Mouse (Mus musculus) retina, embryonic 14.5 days (tissue): Measurements from ENCODE around the gene Rinl.

ENCODE experiments used
- DNase-seq: peaks from one replicate; pipeline ENCODE4 v3.0.0-alpha.2; 2015; ENCODE audit warnings: low spot score

Rinl gene

DNA sequence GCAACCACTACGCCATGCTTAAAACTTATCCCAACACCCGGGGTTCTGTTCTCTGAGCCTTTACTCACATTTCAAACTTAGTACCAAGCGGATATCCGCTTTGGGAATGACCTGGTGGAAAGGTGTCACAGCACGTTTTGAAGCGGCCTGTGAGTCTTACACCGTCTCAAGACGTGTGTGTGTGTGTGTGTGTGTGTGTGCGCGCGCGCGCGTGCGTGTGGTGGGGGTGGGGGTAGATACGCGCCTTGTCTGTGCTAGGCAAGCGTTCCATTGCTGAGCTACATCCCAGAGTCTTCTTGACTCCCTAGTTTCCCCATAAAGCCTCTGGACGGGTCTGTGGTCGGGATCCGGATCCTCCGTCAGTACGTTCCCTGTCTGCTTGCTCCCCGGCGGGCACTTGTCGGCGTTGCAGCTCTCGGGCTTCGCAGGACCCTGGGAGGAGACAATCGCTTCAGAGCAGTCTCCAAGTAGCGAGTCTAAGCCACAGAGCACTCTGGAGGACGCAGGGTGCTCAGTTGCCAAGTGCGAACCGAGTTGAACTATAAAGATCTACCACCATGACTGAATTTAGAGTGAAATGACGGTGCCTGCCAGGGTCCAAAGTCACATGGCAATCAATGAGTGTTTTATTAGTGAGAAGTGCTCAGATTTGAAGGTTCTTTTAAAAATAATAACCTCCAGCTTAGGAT is 20.8 kb downstream of the Rinl start:
- peak; percentile 63 for DNase-seq

DNA sequence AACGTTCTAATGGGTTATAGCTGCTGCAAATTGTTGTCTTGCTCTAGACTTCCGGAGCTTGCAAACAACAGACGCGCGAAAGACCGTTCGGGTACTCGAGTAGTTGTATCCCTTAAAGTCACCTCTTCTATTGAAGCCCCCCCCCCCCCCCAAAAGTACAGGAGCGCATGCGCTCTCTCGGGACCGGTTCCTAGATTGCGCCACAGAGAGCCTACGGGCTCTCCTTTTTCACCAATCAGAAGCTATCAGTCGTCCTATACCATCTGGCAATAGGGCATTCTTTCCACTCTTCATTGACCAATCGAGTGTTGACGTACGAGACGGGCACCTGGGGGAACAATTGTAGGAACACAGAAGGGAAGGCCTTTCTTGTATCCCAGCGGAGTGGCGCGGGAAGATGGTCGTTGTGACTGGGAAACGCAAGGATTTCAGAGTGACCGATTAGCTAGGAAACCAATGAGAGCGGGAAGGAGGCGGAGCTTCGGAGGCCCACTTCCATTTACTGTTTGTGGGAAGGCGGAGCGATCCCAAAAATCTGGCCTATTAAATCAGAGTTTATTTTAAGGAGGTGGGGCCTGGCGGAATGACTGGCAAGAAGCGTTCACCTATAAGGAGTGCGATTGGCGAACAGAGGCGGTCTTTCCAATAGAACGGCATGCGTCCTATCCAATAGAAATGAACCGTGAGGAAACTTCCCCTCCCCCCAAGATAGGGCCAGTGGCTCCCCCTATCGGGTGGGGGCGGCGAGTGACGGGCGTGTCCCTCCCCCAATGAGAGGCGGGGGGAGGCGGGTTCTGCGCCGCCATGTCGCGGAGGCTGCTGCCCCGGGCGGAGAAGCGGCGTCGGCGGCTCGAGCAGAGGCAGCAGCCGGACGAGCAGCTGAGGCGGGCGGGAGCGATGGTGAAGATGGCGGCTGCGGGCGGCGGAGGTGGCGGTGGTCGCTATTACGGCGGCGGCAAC is 21.6 kb downstream of the Rinl start:
- DNase-seq = peak; percentile 100

DNA sequence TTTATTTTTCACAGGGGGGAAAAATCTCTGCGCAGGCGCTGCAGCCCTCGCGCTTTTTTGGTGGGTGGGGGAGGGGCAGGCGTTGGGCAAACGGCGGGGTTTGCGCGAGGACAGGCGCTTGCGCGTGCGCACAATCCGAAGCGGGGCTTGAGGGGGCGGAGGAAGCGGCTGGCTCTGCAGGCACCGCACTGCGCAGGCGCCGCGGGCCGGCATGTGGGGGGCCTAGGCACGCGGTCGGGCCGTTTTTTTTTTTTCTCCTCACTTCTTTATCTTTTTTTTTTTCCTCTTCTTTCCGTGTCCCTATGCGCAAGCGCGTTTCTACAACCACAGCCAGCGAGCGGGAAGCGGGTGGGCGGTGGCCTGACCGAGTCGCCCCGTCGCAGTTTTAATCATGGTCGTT is 22.5 kb downstream of the Rinl start:
- peak; percentile 95 for DNase-seq

DNA sequence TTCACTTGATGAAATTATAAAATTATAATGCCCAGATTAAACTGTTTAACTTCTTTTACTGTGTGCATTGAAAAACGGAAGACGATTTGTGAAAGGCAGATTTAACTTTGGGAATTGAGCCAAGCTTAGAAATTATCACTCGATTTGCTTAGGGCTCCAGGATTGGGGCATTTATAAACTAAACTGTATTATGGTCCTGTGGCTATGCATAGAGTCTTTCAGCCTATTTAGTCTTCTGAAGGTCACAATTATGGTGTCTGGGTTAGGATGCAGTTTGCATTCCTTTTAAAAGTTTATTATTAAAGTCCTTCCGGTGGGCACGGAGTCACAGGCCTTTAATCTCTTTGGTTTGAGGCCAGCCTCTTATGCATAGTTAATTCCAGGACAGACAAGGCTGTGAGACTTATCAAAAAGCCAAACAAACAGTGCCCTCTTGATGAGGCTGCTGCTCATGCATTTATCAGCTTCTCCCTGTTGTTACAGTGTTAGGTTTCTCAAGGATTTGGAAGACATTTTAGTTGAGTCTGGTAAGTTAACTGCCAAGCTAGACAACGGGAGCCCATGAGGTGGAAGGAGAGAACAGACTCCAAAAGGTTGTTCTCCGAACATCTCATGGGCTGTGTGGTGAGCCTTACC is 23.0 kb downstream of the Rinl start:
- DNase-seq = no peak

DNA sequence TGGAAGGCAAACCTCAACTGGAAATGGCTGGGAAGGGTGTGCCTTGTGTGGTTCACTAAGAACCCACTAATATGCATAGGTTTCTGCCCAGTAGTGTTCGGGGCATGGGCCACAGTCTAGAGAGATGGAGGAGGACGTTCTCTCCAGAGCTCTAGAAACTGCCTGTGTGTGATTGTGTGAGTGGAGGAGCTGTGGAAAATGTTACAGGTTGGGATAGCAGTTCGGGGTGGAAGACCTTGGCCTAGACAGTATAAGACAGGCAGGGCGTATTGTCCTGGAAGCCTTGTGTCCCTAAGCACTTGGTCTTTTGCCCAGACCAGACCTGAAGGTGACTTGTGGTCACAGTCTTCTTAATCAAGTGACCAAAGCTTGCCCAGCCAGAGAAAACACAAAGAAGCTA is 23.7 kb downstream of the Rinl start:
- no peak for DNase-seq

DNA sequence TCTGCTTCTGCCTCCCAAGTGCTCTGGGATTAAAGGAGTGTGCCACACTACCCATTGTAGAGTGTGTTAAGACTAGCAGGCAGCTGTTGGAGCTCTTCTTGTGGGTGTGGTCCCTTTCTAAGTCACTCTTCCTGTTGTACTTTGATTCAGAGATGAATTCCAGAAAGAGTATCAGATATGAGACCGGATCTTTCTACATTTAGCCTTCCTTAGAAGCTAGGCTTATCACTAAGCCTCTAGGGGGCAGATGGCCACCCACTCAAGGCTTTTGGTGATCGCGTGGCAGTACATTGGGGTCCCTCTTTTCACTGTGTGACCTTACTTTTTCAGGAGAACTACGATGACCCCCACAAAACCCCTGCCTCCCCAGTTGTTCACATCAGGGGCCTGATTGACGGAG is 24.2 kb downstream of the Rinl start:
- no peak for DNase-seq

DNA sequence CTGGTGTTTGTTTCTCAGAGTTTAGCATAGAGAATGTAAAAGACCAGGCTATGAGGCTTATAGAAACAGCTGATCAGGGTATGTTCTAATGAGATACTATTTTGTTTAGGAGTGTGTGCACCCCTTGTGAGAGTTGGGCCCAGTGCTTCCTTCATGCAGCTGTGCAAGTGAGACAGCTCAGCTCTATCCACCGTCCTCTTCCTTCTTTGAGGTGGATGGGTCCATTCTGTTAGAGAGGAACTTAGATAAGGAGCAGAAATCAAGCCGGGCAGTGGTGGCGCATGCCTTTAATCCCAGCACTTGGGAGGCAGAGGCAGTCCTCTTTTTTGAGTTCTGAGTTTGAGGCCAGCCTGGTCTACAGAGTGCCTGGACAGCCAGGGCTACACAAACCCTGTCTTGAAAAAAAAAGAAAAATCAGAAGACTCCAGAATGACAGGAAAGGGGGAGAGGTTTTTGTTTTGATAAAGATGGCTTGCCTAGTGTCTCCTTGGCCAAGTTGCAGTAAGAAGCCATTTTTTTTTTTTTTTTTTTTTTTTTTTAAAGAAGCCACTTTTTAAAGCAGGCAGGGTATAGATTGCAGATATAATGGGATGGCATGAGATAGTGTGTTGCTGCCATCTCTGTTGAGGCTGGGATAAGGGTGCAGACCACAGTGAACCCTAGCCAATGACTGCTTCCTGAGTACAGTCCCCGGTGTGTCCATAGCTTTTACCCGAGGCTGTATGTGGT is 25.7 kb downstream of the Rinl start:
- no peak for DNase-seq

DNA sequence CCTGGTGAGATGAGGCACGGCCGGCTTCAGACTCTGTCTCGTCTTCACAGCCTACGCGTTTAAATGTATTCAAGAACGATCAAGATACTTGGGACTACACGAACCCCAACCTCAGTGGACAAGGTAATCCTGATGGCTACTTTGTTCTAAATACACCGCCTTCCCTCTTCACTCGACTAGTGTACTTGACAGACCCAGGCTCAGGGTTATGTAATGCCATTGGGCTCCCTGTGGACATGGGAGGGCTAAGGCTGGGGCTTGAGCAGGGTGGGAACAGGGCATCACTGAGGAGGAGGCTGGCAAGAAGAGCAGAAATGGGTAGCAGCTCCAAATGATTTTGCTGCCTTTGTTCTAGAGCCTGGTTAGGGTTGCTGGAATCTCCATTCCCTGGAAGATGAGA is 26.5 kb downstream of the Rinl start:
- DNase-seq = no peak

DNA sequence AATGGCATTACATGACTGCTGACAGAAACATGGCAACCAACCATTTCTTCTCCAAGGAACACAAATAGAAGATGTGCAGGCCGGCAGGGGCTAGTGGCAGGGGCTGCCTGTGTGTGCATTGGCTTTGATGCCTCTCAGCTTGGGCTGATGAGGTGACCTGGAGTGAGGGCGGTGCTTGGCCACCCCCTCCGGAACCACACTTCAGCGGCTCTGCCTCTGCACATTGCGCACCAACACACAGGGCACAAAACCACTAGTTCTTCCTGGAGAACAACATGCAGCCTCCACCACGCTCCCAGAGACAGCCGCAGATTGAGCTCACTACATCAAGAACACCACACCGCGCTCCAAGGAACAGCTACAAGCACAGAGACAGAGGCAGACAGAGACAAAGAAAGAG is 27.4 kb downstream of the Rinl start:
- DNase-seq = no peak

DNA sequence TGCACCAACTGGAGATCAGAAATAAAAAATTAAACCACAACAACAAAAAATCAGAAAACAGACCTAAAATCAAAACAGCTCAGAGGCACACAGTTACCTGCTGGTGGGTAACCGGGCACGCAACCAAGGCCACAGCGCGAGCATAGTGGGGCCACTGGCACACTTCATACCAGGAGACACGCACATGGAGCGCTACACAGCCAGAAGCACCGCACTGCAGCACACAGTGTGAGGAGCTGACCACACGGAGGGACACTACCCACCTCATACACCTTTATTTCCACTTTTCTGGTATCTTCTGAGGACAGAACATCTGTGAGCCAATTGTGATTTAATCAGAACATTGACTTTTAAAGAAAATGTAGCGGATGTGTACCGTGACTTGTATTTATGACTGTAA is 28.2 kb downstream of the Rinl start:
- no peak for DNase-seq

DNA sequence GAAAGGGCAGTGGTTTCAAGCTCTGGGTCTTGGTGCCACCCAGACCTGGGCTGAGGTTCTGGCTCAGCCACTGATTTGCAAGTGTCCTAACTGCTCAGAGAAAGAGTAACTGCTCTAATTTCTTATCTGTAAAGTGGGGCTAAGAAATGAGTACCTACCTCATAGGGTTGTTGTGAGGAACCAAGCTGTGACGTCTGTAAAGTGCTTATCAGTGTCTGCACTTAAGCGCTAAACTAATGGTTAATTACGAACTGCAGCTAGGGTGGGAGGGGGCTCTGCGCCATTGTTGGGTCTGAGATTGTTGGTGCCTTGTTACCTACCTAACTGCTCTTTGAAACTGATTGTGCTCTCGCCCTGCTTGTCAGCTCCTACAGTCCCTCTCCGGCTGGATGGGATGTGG is 28.8 kb downstream of the Rinl start:
- no peak for DNase-seq

DNA sequence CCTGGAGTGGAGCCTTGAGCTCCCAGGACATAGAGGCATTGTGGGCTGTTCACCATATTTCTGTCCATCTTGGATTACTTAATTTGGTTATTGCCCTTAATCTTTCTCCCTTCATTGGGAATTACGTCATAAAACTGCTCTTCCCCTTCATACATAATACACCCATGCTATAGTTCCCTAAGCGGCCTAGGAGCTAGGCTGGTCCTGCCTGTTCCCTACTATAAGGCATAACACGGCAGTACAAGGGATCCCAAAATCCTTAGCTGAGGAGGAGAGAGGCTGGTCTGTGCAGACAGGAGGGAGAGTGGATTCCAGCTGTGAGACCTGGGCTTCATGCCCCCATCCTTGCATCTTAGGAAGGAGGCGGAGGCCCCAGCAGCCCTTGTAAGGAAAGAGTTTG is 29.2 kb downstream of the Rinl start:
- no peak for DNase-seq

DNA sequence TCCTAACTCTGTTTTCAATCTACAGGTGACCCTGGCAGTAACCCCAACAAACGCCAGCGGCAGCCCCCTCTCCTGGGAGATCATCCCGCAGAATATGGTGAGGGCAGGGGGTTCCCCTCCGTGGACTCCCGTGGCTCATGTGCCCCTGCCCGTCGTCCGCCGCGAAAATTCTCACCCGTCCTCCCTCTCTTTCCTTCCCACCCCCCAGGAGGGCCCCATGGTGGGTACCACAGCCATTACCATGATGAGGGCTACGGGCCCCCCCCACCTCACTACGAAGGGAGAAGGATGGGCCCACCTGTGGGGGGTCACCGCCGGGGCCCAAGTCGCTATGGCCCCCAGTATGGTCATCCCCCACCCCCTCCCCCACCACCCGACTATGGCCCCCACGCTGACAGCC is 29.7 kb downstream of the Rinl start:
- no peak for DNase-seq

DNA sequence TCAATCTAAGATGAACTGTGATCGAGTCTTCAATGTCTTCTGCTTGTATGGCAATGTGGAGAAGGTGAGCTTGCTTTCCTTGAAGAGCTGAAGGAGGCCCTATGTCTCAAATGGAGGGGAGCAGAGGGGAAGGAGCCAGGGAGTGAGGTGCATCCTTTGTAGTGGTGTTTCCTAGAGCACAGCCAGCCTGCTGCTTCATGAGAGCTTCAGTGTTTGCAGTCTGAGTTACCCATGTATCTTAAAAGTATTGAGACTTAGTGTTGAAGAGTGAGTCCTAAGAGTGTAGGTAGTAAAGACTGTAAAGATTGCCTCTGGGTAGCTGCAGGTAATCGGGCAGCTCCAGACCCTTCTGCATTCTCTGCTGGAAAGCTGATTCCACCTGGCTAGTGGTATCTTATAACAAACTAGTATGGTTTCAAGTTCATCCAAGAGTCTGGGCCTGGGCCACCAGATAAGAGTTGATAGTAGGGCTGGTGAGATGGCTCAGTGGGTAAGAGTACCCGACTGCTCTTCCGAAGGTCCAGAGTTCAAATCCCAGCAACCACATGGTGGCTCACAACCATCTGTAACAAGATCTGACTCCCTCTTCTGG is 30.2 kb downstream of the Rinl start:
- DNase-seq = no peak

DNA sequence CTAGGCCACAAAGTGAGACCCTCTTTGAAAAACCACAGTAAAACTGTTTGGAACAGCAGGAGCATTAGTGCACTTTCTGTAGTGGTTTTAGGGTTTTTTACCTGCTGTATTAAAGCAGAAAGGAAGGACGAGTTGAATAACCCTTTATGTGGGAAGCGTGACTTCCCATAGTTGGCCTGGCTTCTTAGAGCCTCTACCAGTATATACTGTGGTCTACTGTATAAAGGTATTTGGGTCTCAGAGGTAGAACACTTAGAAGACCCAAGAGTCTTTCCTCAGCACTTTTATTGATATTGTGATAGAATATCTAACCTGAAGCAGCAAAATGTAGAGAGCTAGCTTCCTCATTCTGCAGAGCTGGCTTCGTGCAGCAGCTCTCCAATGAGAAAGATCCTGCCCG is 30.8 kb downstream of the Rinl start:
- no peak for DNase-seq

DNA sequence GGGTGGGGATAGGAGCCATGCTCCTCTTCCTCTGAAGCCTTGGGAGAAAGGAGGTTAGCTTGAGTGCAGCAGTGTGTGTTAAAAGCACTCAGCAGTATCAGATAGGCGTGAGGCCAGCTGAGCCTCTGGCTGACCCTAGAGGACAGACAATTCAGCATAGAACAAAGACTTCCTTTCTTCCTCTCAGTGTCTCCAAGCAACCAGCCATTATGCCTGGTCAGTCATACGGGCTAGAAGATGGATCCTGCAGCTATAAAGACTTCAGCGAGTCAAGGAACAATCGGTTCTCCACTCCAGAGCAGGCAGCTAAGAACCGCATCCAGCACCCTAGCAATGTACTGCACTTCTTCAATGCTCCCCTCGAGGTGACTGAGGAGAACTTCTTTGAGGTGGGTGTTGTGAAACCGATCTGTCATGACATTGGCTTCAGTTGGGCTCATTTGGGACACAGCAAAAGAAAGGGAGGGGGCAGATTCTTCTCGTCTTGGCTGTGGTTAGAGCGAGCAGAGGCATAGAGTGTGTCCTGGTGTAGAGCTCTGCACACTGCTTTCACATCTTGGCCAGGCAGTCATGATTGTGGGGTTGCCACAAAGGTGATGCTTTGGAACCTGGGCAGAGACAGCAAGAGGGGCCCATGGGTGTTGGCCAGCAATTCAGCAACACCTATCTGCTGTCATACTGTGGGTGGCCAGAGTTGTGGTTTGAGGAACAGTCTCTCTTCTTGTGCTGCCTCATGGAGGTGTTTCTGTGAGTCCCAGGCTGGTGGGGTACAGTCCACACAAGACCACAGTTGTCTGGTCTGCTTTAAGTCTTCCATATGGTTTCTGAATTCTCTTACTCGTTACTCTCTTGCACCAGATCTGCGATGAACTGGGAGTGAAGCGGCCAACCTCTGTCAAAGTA is 31.8 kb downstream of the Rinl start:
- DNase-seq = peak; percentile 73

DNA sequence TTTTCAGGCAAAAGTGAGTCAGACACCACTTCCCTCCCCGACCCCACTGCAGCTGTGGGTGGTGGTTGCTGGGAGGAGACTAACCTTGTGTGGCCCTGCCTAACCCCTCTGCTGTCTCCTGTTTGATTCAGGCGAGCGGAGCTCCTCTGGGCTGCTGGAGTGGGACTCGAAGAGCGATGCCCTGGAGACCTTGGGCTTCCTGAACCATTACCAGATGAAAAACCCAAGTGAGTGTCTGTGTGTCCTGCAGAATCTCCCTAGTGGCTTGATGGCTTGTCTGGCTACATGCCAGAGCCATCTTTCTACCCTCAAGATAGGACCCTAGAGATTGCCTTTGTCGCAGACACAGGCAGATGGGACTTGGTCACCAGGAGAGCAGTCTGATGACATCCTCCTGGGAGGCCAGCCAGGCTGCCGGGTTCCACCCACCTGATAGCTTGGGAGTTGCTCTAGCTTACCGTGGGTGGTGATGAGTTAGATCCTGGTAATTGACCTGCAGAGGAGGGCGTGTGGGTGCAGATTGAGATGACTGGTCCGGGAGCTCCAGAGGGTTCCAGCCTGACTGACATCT is 32.6 kb downstream of the Rinl start:
- no peak for DNase-seq

DNA sequence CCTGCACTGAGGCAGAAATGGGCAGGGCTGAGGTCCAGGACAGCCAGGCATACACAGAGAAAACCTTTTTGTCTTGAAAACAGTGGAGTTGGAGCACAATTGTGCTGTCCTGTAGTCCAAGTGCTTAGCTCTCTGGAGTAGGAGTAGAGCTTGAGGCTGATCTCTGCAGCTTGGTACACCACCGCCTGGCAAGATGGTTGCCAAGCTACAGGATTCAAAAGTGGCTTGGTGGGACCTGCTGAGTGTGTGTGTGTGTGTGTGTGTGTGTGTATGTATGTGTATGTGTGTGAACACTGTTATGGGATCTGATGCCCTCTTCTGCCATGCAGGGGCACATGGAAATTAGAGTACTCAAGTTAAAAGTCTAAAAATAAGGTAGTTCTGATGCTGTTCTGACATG is 33.8 kb downstream of the Rinl start:
- DNase-seq = no peak

DNA sequence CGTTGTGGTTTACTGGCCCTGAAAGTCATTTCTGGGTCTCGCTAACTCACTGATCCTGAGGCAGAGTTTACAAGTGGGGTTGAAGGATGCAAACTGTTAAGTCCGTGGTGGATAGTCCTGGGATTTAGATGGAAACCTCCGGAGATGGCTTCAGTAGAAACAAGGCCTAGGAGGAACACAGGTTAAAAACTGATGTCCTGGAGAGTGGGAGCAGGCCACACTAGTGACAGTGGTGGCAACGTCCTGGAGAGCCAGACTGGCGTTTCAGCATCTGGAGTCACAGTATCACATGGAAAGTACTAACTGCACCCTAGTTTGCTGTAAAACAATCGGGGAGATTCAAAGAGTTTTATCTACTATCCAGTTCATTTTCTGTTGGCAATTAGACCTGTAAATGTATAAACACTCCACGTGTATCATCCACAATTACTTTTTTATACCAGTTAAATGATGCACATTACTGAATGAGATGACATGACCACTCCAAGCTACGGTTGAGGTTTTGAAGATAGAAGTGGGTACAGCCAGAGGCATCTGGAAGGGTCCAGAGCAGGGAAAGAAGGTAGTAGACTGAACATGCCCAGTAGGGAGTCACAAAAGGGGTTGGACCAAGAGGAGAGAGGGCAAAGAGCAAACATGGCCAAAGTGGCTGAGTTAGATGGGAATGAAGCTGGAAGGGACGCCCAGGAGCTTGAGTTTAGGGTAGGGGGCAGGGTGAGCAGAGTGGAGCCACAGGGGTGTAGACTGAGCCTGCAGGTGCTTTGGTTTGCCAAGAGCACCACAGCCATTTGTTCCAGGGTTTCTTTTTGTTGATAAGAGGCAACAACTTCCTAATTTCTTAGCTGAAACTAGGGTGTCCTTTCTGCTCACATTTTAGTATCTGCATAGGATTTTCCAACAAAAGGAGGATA is 34.5 kb downstream of the Rinl start:
- DNase-seq = no peak
